Mouse (Mus musculus): ENCODE measurements at regions not wholly inside any gene's neighbourhood (a gene's known extent, or its start where the extent isn't known, plus 50 kb on each side); places are given as distances from the start of the nearest gene placed in this dataset.

DNA sequence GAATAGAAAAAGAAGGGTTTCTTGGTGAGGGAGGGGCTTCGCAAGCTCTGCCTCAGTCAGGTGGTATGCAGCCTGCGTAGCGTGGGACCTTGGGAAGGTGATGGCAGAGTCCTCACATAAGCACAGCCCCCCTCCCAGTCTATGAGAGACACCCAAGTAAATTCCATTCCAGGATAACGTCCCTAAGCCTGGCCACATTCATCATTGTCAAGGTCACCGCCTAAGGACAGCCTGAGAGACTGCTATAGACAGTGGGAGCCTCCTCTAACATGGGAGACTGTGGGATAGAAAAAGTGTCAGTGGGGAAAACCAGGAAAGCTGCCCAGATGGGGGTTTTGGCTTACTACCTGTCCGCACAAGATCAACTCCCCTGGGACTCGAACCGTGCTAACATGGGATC is 195.5 kb downstream of the Tpra1 start:
- no peaks in the 10 kb centered on the region for H3K79me2 ChIP-seq (ENCODE audit: control insufficient read depth, insufficient read depth, low read length, poor library complexity)
- TF ChIP-seq ZKSCAN1 (IDR thresholded peaks at IDR 0.05; ENCODE audit: low read depth, low read length) (no peak), GATA1 (IDR thresholded peaks at IDR 0.05; ENCODE audit: low read depth, low read length) (no peak), USF1 (IDR thresholded peaks at IDR 0.05; ENCODE audit: low read depth, low read length) (no peak), NRF1 (IDR thresholded peaks at IDR 0.05; ENCODE audit: insufficient read depth, low read depth, low read length, poor library complexity, severe bottlenecking) (no peak), POLR2AphosphoS5 (IDR thresholded peaks at IDR 0.05; ENCODE audit: borderline replicate concordance, low read depth, low read length) (no peak), MYB (IDR thresholded peaks at IDR 0.05; ENCODE audit: low read depth, low read length) (no peak), CHD1 (IDR thresholded peaks at IDR 0.05; ENCODE audit: low read depth, low read length) (no peak), EP300 (IDR thresholded peaks at IDR 0.05; ENCODE audit: low read depth in 1 of 2, low read length in 2 of 2) (no peak), ZMIZ1 (IDR thresholded peaks at IDR 0.05; ENCODE audit: low read depth, low read length) (no peak), UBTF (IDR thresholded peaks at IDR 0.05; ENCODE audit: borderline replicate concordance, insufficient read depth, low read depth, low read length) (no peak), MAFK (IDR thresholded peaks at IDR 0.05; ENCODE audit: borderline replicate concordance, low read depth, low read length) (no peak), POLR2A (IDR thresholded peaks at IDR 0.05; ENCODE audit: control insufficient read depth in 1 of 2, insufficient read depth in 1 of 2, low read depth in 1 of 2, low read length in 2 of 2, poor library complexity in 1 of 2) (no peak)
- no peak for DNase-seq (ENCODE audit: low read depth, low spot score)
- H3K27ac ChIP-seq (ENCODE audit: control insufficient read depth, low read depth, low read length), result no peak overlapping the region
- H3K27me3 ChIP-seq (ENCODE audit: control insufficient read depth in 1 of 2, insufficient read depth in 2 of 2, low read length in 2 of 2), result peaks cover 0 to 1% of the 10 kb centered on the region in 2 experiments; a peak in 2 of 4 replicates
- no peaks in the 10 kb centered on the region for H3K9me3 ChIP-seq (replicated peaks; ENCODE audit: insufficient read depth, low read length)
- no peak overlapping the region for H3K9ac ChIP-seq (ENCODE audit: control insufficient read depth, low read depth, low read length, poor library complexity, severe bottlenecking)
- H3K4me1 ChIP-seq (ENCODE audit: control insufficient read depth in 1 of 2, insufficient read depth in 2 of 2, low read length in 2 of 2), result no peaks in the 10 kb centered on the region
- no peaks in the 10 kb centered on the region for H3K36me3 ChIP-seq (ENCODE audit: control insufficient read depth in 1 of 2, insufficient read depth in 2 of 2, low read length in 2 of 2)
- no peak overlapping the region for H3K4me3 ChIP-seq (ENCODE audit: control insufficient read depth in 1 of 2, insufficient read depth in 1 of 2, low read depth in 2 of 2, low read length in 2 of 2)

DNA sequence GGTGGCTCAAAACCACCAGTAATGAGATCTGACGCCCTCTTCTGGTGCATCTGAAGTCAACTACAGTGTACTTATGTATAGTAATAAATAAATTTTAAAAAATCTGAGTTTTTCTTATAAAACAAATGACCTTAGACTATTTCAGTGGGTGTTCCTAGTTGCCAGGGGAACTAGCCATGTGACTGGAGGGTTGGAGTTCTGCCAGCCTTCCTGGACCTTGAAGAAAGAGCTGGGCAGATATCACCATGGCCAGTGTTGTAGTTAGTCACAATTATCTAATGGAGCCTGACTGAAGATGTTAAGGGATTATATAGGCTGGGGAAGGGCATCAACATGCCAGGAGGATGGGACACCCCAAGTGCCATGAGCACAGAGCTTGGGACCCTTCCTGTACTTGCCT is 217.2 kb downstream of the Tpra1 start:
- Histone ChIP-seq H3K4me1 (ENCODE audit: control insufficient read depth in 1 of 2, insufficient read depth in 2 of 2, low read length in 2 of 2) (no peaks in the 10 kb centered on the region), H3K36me3 (ENCODE audit: control insufficient read depth in 1 of 2, insufficient read depth in 2 of 2, low read length in 2 of 2) (no peaks in the 10 kb centered on the region), H3K9ac (ENCODE audit: control insufficient read depth, low read depth, low read length, poor library complexity, severe bottlenecking) (no peak overlapping the region), H3K9me3 (replicated peaks; ENCODE audit: insufficient read depth, low read length) (no peaks in the 10 kb centered on the region), H3K4me3 (ENCODE audit: control insufficient read depth in 1 of 2, insufficient read depth in 1 of 2, low read depth in 2 of 2, low read length in 2 of 2) (no peak overlapping the region), H3K27ac (ENCODE audit: control insufficient read depth, low read depth, low read length) (no peak overlapping the region), H3K27me3 (ENCODE audit: control insufficient read depth in 1 of 2, insufficient read depth in 2 of 2, low read length in 2 of 2) (peaks cover 2 to 6% of the 10 kb centered on the region in 2 experiments; a peak in 3 of 4 replicates), H3K79me2 (ENCODE audit: control insufficient read depth, insufficient read depth, low read length, poor library complexity) (no peaks in the 10 kb centered on the region)
- TF ChIP-seq USF1 (IDR thresholded peaks at IDR 0.05; ENCODE audit: low read depth, low read length), result peak; percentile 13; the same call in 1 of the 2 replicates
- TF ChIP-seq MYB (IDR thresholded peaks at IDR 0.05; ENCODE audit: low read depth, low read length), result no peak
- DNase-seq (ENCODE audit: low read depth, low spot score), result no peak

DNA sequence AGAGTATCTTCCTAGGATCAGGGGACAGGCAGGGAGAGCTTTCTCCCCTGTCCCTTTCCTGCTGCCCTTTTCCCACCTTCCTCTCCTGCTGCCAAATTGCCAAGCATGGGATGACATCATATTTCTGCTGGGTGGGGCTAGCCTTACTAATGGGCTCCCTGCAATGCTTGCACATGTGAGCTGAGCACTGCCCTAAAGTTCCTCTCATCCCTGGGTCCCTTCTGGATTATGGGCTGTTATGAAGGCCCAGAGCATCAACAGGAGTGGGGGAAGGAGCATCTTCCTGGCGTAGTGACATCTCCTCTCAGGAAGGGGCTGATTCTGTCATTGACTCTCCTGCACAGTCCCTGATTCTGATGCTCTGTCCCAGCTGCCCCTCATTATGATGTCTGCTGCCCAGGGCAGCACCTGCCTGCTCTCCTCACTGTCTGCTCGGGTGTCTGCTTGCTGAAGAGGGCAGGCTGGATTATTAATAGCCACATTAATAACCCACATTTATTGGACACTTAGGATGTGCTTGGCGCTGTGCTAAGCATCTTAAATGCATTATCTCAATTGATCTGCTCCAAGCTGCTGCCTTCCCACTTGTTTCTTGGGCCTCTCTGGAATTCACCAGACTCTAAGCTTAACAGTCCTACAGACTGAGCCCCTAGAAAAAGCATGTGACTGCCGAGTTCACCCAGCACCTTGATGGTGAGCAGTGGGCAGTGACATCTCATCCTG is 219.1 kb downstream of the Tpra1 start:
- DNase-seq (ENCODE audit: low read depth, low spot score), result no peak
- H3K27me3 ChIP-seq (ENCODE audit: control insufficient read depth in 1 of 2, insufficient read depth in 2 of 2, low read length in 2 of 2), result peaks cover 0 to 3% of the 10 kb centered on the region in 2 experiments; a peak in 2 of 4 replicates
- H3K4me3 ChIP-seq (ENCODE audit: control insufficient read depth in 1 of 2, insufficient read depth in 1 of 2, low read depth in 2 of 2, low read length in 2 of 2), result no peak overlapping the region
- TF ChIP-seq KAT2A (conservative IDR thresholded peaks at IDR 0.05; ENCODE audit: low read depth, low read length), result no peak
- no peak for TF ChIP-seq NRF1 (IDR thresholded peaks at IDR 0.05; ENCODE audit: insufficient read depth, low read depth, low read length, poor library complexity, severe bottlenecking)
- no peaks in the 10 kb centered on the region for H3K36me3 ChIP-seq (ENCODE audit: control insufficient read depth in 1 of 2, insufficient read depth in 2 of 2, low read length in 2 of 2)
- no peaks in the 10 kb centered on the region for H3K4me1 ChIP-seq (ENCODE audit: control insufficient read depth in 1 of 2, insufficient read depth in 2 of 2, low read length in 2 of 2)
- H3K27ac ChIP-seq (ENCODE audit: control insufficient read depth, low read depth, low read length), result no peak overlapping the region
- no peaks in the 10 kb centered on the region for H3K9me3 ChIP-seq (replicated peaks; ENCODE audit: insufficient read depth, low read length)
- no peaks in the 10 kb centered on the region for H3K79me2 ChIP-seq (ENCODE audit: control insufficient read depth, insufficient read depth, low read length, poor library complexity)
- no peak overlapping the region for H3K9ac ChIP-seq (ENCODE audit: control insufficient read depth, low read depth, low read length, poor library complexity, severe bottlenecking)

Data from MEL (cell line).